Mouse (Mus musculus) liver, embryonic 13.5 days (tissue): ENCODE results near the gene 4930432K21Rik. TPM values are rescaled to one million over a fixed set of nuclear protein-coding genes. Genes with fewer than 3 reads are reported as not detected.

ENCODE experiments used
- ATAC-seq: fragments of 200-750 bp; cut with Nextera tagmentation; 2 replicates; pipeline ENCODE4 v1.8.0; 2017; ENCODE audit warnings: low read depth, mild to moderate bottlenecking, moderate number of reproducible peaks, moderate library complexity
- DNase-seq: peaks from one replicate; pipeline ENCODE4 v3.0.0; 2022
- H3K27ac ChIP-seq: fragments of 300-500 bp; sonication (generic); 2 replicates; pipeline ENCODE4 v1.5.1; 2015; ENCODE audit warnings: moderate library complexity, mild to moderate bottlenecking, inconsistent platforms
- H3K27me3 ChIP-seq: fragments of 300-500 bp; sonication (generic); 2 replicates; pipeline ENCODE4 v1.6.1; 2015; ENCODE audit warnings: mild to moderate bottlenecking, inconsistent platforms
- H3K36me3 ChIP-seq: fragments of 300-500 bp; sonication (generic); 2 replicates; pipeline ENCODE4 v1.6.1; 2015; ENCODE audit warnings: mild to moderate bottlenecking, inconsistent platforms
- H3K4me1 ChIP-seq: fragments of 300-500 bp; sonication (generic); replicated peaks from 2 replicates; pipeline ENCODE4 v1.6.1; 2015; ENCODE audit warnings: inconsistent platforms
- H3K4me2 ChIP-seq: fragments of 300-500 bp; sonication (generic); 2 replicates; pipeline ENCODE4 v1.6.1; 2015; ENCODE audit warnings: inconsistent platforms, mild to moderate bottlenecking, moderate library complexity
- H3K4me3 ChIP-seq: fragments of 300-500 bp; sonication (generic); replicated peaks from 2 replicates; pipeline ENCODE4 v1.5.1; 2015; ENCODE audit warnings: mild to moderate bottlenecking, inconsistent platforms
- H3K9ac ChIP-seq: fragments of 300-500 bp; sonication (generic); 2 replicates; pipeline ENCODE4 v1.6.1; 2015; ENCODE audit warnings: mild to moderate bottlenecking, inconsistent platforms
- H3K9me3 ChIP-seq: fragments of 300-500 bp; sonication (generic); replicated peaks from 2 replicates; pipeline ENCODE4 v1.6.1; 2016; ENCODE audit warnings: inconsistent platforms
- WGBS: fragments of 180-500 bp; shearing (Covaris S2); methylation state at CpG from one replicate; pipeline ENCODE4 v1.1.7; 2015; ENCODE audit not compliant: insufficient replicate concordance; 5-methylcytosine and 5-hydroxymethylcytosine counted together
- microRNA counts: library from miRNA; unstranded; fragments of <30 nt; microRNA quantifications from one replicate; lab custom pipeline; 2016
- microRNA-seq: library from miRNA; unstranded; fragments of <30 nt; microRNA quantifications from one replicate; pipeline ENCODE4, GENCODE M21; 2016
- polyA plus RNA-seq: library from polyadenylated mRNA; unstranded; fragments of >200 nt; fragmentation: Nextera tagmentation; extraction: Ambion mirVana; gene quantifications from 2 replicates; pipeline ENCODE4 v1.2.1, GENCODE M21; 2015

4930432K21Rik gene
- polyA plus RNA-seq, 1 experiment from 2014 or later: 0.25 TPM

DNA sequence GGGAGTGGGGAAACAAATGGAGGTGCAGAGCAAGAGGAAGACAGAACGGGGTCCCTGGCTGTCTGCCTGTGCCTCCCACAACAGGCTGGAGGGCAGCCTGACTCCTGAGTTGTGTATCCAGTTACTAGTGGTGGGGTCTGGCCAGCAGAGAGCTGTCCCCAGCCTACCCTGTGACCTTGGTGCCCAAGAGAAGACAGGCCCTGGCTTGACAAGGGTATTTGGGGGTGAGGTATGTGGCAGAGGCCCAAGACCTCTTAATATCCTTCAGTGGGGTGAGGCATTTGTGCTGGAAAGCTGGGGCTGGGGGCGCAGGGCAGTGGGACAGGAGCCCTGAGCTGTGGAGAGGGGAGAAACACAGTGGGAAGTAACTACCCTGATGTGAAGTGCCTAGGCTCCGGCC is 63.4 kb downstream of the 4930432K21Rik start:
- no peak for ATAC-seq
- H3K9me3 ChIP-seq: no peaks in the 10 kb centered on the region
- no peak for DNase-seq
- H3K4me1 ChIP-seq: peaks cover 26% of the 10 kb centered on the region
- no peak overlapping the region for H3K4me2 ChIP-seq
- H3K27me3 ChIP-seq: no peaks in the 10 kb centered on the region
- H3K36me3 ChIP-seq: peaks cover 31% of the 10 kb centered on the region
- H3K27ac ChIP-seq: no peak overlapping the region
- 94% methylated on average over 3 of the region's 3 CpGs for WGBS
- no peak overlapping the region for H3K4me3 ChIP-seq
- H3K9ac ChIP-seq: no peak overlapping the region

DNA sequence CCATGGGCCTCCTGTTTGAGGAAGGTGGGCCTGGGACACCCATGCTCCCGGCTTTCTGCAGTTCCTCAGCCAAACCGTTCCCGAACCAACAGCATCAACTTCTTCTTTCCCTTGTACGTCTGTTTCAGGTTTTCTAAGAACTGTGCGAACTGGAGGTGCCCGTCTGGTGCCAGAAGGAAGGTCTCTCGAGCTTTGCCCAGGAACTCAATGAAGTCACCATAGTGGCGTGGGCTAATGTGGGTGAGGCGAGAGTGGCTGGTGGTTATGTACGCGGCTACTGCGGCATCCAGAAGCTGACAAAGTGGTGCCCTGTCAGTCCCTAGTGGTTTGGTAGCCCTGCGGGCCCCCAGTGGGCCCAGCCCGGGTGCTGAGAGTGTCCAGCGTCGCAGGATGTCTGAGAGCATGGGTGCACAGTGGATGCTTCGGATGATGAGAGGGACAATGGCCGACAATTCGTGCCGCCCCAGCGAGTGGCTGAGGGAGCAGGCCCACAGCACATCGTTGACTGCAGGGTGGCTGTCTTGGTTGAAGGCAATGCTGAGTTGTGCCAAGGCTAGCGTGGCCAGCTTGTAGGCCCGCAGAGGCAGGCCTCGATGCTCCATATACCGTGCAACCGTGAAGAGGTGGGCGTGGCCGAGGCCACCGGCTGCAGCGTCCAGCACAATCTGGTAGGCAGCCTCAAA is 64.2 kb downstream of the 4930432K21Rik start:
- no peaks in the 10 kb centered on the region for H3K9me3 ChIP-seq
- no peak overlapping the region for H3K4me2 ChIP-seq
- no peak for DNase-seq
- peaks cover 28% of the 10 kb centered on the region for H3K36me3 ChIP-seq
- ATAC-seq: no peak
- no peak overlapping the region for H3K4me3 ChIP-seq
- no peak overlapping the region for H3K27ac ChIP-seq
- H3K27me3 ChIP-seq: no peaks in the 10 kb centered on the region
- H3K9ac ChIP-seq: no peak overlapping the region
- WGBS: 83% methylated on average over 31 of the region's 31 CpGs
- peaks cover 26% of the 10 kb centered on the region for H3K4me1 ChIP-seq

DNA sequence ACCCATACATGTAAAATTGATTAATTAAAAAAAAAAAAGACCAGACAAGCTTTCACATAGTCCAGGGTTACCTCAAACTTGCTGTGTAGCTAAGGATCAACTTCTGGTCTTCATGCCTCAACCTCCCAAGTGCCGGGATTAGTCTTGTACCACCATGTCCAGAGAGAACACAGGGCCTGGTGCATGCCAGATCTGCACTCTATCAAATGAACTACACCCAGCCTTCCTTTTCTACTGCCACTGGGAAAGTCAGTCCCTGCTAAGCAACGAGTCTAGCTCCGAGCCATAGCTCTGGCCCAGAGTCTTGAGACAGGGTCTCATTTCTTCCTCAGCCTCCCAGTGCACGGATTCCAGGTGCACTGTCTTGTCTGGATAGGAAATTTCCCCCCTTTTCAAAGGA is 65.5 kb downstream of the 4930432K21Rik start:
- ATAC-seq (no peak), DNase-seq (no peak)
- H3K4me2 ChIP-seq: no peak overlapping the region
- no peaks in the 10 kb centered on the region for H3K9me3 ChIP-seq
- H3K27ac ChIP-seq: no peak overlapping the region
- H3K27me3 ChIP-seq: no peaks in the 10 kb centered on the region
- H3K4me3 ChIP-seq: no peak overlapping the region
- H3K9ac ChIP-seq: no peak overlapping the region
- H3K4me1 ChIP-seq: peaks cover 15% of the 10 kb centered on the region
- peaks cover 34% of the 10 kb centered on the region for H3K36me3 ChIP-seq
- WGBS: 74% methylated on average over 4 of the region's 4 CpGs

DNA sequence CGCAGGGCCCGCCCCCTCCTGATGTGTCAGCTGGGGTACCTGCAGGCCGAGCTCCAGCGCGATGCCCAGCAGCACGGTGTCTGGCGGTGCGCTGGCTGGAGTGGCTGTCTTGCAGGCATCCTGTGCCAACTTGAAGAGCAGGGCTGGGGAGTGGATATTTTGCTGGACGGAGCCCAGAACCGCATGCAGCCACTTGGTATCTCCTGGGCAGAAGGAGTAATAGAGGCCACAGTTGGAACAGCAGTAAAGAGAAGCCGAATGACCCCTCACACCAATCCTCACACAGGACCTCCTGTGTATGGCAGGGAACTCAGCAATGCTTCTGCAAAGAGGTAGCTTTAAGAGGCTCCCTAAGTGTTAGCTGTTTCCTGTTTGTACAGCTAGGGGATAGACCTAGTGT is 69.4 kb downstream of the 4930432K21Rik start:
- H3K27ac ChIP-seq: no peak overlapping the region
- 81% methylated on average over 11 of the region's 11 CpGs for WGBS
- H3K9ac ChIP-seq: no peak overlapping the region
- ATAC-seq (no peak), DNase-seq (no peak)
- peaks cover 5% of the 10 kb centered on the region for H3K4me1 ChIP-seq
- no peaks in the 10 kb centered on the region for H3K9me3 ChIP-seq
- peaks cover 27% of the 10 kb centered on the region for H3K36me3 ChIP-seq
- no peak overlapping the region for H3K4me3 ChIP-seq
- H3K27me3 ChIP-seq: no peaks in the 10 kb centered on the region
- no peak overlapping the region for H3K4me2 ChIP-seq

- H3K36me3 ChIP-seq: peaks cover 28% of the 10 kb centered on the region
- H3K4me3 ChIP-seq: no peak overlapping the region
- WGBS: 78% methylated on average over 5 of the region's 5 CpGs
- H3K9ac ChIP-seq: no peak overlapping the region
- no peaks in the 10 kb centered on the region for H3K9me3 ChIP-seq
- H3K4me1 ChIP-seq: peaks cover 14% of the 10 kb centered on the region
- no peak for ATAC-seq
- no peak overlapping the region for H3K27ac ChIP-seq
- H3K27me3 ChIP-seq: no peaks in the 10 kb centered on the region
- H3K4me2 ChIP-seq: no peak overlapping the region
- no peak for DNase-seq
Measured at GRCm38 (mm10) chr8:84218143-84218542, 70.3 kb downstream of the 4930432K21Rik start.

DNA sequence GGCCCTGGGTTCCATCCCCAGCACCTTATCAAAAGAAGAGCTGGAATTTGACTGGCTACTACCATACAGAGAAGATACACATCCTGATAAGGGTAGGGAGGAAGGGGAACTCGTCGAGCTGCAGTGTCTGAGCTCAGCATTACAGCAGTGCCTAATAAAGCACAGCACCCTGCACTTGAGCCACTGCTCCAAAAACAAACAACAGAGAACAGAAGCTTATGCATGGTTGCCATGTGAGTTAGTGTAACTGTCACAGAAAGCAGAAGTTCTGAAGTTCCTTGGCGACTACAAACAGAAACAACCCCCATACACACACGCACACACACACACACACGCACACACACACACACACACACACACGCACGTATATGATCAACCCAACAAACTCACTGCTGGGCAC is 72.3 kb downstream of the 4930432K21Rik start:
- H3K4me2 ChIP-seq: no peak overlapping the region
- H3K9ac ChIP-seq: no peak overlapping the region
- DNase-seq: no peak
- H3K36me3 ChIP-seq: peaks cover 26% of the 10 kb centered on the region
- 53% methylated on average over 7 of the region's 7 CpGs for WGBS
- H3K4me1 ChIP-seq: peaks cover 16% of the 10 kb centered on the region
- H3K27me3 ChIP-seq: no peaks in the 10 kb centered on the region
- no peak overlapping the region for H3K4me3 ChIP-seq
- no peaks in the 10 kb centered on the region for H3K9me3 ChIP-seq
- no peak overlapping the region for H3K27ac ChIP-seq
- ATAC-seq: no peak

MicroRNA genes within 50 kb of the gene (microRNA counts, 519-probe panel; counts per million panel counts)
- 114 counts per million for microRNA mmu-miR-181c (lab: Ali Mortazavi, UCI)
- microRNA mmu-miR-23a (lab: Ali Mortazavi, UCI): 5,715 counts per million, percentile 70 among the panel's probes with 10 or more counts
- microRNA mmu-miR-27a (lab: Ali Mortazavi, UCI): 5,829 counts per million, percentile 72 among the panel's probes with 10 or more counts

Small RNAs within 50 kb of the gene (microRNA-seq; reads per million reads assigned to microRNA genes)
- gene Gm25110 (not detected), gene Mir181c (2,282 reads per million, percentile 82 among the genes with 10 or more reads in this experiment), gene Mir181d (1,496 reads per million, percentile 79 among the genes with 10 or more reads in this experiment), gene Mir23a (15,380 reads per million, percentile 96 among the genes with 10 or more reads in this experiment), gene Mir24-2 (not detected), gene Mir27a (287 reads per million, percentile 63 among the genes with 10 or more reads in this experiment), gene Mir3074-2 (not detected)

Other genes starting within 250 kb of the 4930432K21Rik start
- gene Adgrl1, start 247.9 kb upstream of the 4930432K21Rik start, polyA plus RNA-seq: 1.5 and 1.7 TPM in 2 replicates
- gene Gm10644, start 192.8 kb upstream of the 4930432K21Rik start, polyA plus RNA-seq: 0.18 and 0.22 TPM in 2 replicates
- 114 and 126 TPM in 2 replicates for gene Asf1b, start 192.5 kb upstream of the 4930432K21Rik start, polyA plus RNA-seq
- gene Prkaca, start 175.0 kb upstream of the 4930432K21Rik start, polyA plus RNA-seq: 50.5 and 52.3 TPM in 2 replicates
- gene Samd1, start 150.4 kb upstream of the 4930432K21Rik start, polyA plus RNA-seq: 5.8 and 6.9 TPM in 2 replicates
- gene 1700067K01Rik, start 146.5 kb upstream of the 4930432K21Rik start, polyA plus RNA-seq: 0.38 and 0.57 TPM in 2 replicates
- gene 2210011C24Rik, start 135.9 kb upstream of the 4930432K21Rik start, polyA plus RNA-seq: not detected in 2 replicates
- gene Palm3, start 126.6 kb upstream of the 4930432K21Rik start, polyA plus RNA-seq: 0.06 and 0.27 TPM in 2 replicates
- gene Il27ra, start 105.4 kb upstream of the 4930432K21Rik start, polyA plus RNA-seq: 0.72 and 1.1 TPM in 2 replicates
- gene Rln3, start 103.0 kb upstream of the 4930432K21Rik start, polyA plus RNA-seq: not detected in 2 replicates
- gene Gm10643, start 82.9 kb upstream of the 4930432K21Rik start, polyA plus RNA-seq: 0.12 and 0.14 TPM in 2 replicates
- gene Rfx1, start 81.2 kb upstream of the 4930432K21Rik start, polyA plus RNA-seq: 2.4 and 2.7 TPM in 2 replicates
- gene Dcaf15, start 43.3 kb upstream of the 4930432K21Rik start, polyA plus RNA-seq: 3.7 and 4.3 TPM in 2 replicates
- 0.05 TPM in 1 of 2 replicates, not detected in the other for gene Podnl1, start 22.0 kb upstream of the 4930432K21Rik start, polyA plus RNA-seq
- 5.4 and 6.2 TPM in 2 replicates for gene Cc2d1a, start 89 bp upstream of the 4930432K21Rik start, polyA plus RNA-seq
- 0.28 and 0.34 TPM in 2 replicates for gene Nanos3, start 37.2 kb downstream of the 4930432K21Rik start, polyA plus RNA-seq
- gene Zswim4, start 89.0 kb downstream of the 4930432K21Rik start, polyA plus RNA-seq: 2.1 and 2.2 TPM in 2 replicates
- gene D8Ertd738e, start 101.7 kb downstream of the 4930432K21Rik start, polyA plus RNA-seq: 229 and 245 TPM in 2 replicates
- gene Mri1, start 109.3 kb downstream of the 4930432K21Rik start, polyA plus RNA-seq: 41.2 and 48.4 TPM in 2 replicates
- 8.8 and 9.1 TPM in 2 replicates for gene Ccdc130, start 122.4 kb downstream of the 4930432K21Rik start, polyA plus RNA-seq
- 0.51 and 0.74 TPM in 2 replicates for gene Cacna1a, start 240.4 kb downstream of the 4930432K21Rik start, polyA plus RNA-seq